Mouse (Mus musculus): Measurements from ENCODE around the gene Atxn1.

DNA sequence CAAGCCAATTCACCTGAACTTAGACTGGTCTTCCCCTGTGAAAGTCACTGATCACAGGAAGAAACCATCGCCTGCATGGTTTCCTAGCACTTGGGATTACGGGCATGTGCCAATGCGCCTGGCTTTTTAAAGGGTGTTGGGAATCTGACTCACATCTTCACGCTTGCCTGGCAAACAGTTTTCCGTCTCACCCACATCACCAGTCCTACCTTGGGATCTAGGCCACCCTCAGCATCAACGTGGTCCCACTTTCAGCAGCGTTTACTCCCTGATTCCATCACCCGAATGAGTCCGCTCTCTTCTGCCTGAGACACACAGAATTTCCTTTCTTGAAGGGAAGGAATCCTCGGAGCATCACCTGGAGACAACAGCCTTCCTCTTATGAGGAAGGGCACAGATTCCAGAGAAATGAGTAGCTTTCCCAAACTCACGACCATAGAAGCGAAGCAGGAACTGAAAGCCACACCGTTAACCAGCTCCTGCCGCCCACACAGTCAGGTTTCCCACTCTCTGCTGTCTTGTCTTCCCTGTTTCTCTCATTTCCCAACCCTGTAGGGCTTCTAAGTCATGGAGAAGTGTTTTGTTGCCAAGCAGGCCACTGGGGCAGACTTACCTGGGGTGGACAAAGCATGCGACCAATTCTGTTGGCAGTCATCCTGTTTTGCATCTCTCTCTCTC, 128.3 kb downstream of the Atxn1 start:
- no peak for TF ChIP-seq POLR2A (IDR thresholded peaks at IDR 0.05; ENCODE audit: borderline replicate concordance, low read depth, low read length)
- TF ChIP-seq CTCF (IDR thresholded peaks at IDR 0.05; ENCODE audit: low read depth, low read length), result no peak
